9 mouse cellular contexts compared by ENCODE assay signal in genomic region chr5:107111802-107112201, GRCm38 (mm10).
DNase-seq lines count a peak whose midpoint lies in the region; ATAC-seq and TF ChIP-seq lines count a peak whose summit lies in the region.
"Had no signal": no experiment of that assay in that cellular context is flagged by ENCODE, and none has a peak within 500 bp of the region (broad histone marks: within the 10 kb centered on the region; RNA-seq: fewer than 3 reads in every experiment).

No protein-coding gene starts in this region.

- H3K4me1 ChIP-seq in heart, embryonic 10.5 days = peaks cover 47% of the 10 kb centered on the region
- H3K4me1 ChIP-seq in heart, adult 2 months (ENCODE audit: control insufficient read depth, insufficient read depth, low read length) = peaks cover 6% of the 10 kb centered on the region
- peaks cover 13% of the 10 kb centered on the region for H3K4me1 ChIP-seq in midbrain, embryonic 11.5 days (ENCODE audit: control insufficient read depth, insufficient read depth, low read length)
- H3K4me1 ChIP-seq in midbrain, embryonic 13.5 days (replicated peaks) = peaks cover 20% of the 10 kb centered on the region
- H3K4me1 ChIP-seq in liver, embryonic 11.5 days (replicated peaks; ENCODE audit: control insufficient read depth, insufficient read depth, low read length) = peaks cover 22% of the 10 kb centered on the region; the same call in 1 of the 2 replicates

- no peak for TF ChIP-seq EP300 in heart, adult 2 months (IDR thresholded peaks at IDR 0.05; ENCODE audit: insufficient read depth, low read depth, low read length)

- no peak for TF ChIP-seq POLR2A in heart, adult 2 months (IDR thresholded peaks at IDR 0.05; ENCODE audit: insufficient read depth, low read depth, low read length)

- H3K9ac ChIP-seq in heart, adult 2 months (ENCODE audit: low read depth, low read length) = no peak overlapping the region
- no peak overlapping the region for H3K9ac ChIP-seq in midbrain, embryonic 11.5 days (ENCODE audit: low read length)
- no peak overlapping the region for H3K9ac ChIP-seq in midbrain, embryonic 13.5 days (replicated peaks)
- no peak overlapping the region for H3K9ac ChIP-seq in liver, embryonic 11.5 days (ENCODE audit: low read depth, low read length)

- H3K79me2 ChIP-seq in heart, adult 2 months (replicated peaks; ENCODE audit: control insufficient read depth, insufficient read depth, low read length) = no peaks in the 10 kb centered on the region

- ATAC-seq in midbrain, embryonic 11.5 days (ENCODE audit: low FRiP score) = no peak
- ATAC-seq in midbrain, embryonic 13.5 days = no peak
- peak; percentile 32; the same call in 1 of the 2 replicates for ATAC-seq in liver, embryonic 11.5 days (replicated peaks; ENCODE audit: low FRiP score)

- H3K27me3 ChIP-seq in heart, embryonic 10.5 days (ENCODE audit: insufficient read depth, poor library complexity, severe bottlenecking) = no peaks in the 10 kb centered on the region
- H3K27me3 ChIP-seq in heart, adult 2 months (ENCODE audit: control insufficient read depth, insufficient read depth, low read length) = no peaks in the 10 kb centered on the region
- H3K27me3 ChIP-seq in midbrain, embryonic 11.5 days (ENCODE audit: control insufficient read depth, insufficient read depth, low read length) = no peaks in the 10 kb centered on the region
- no peaks in the 10 kb centered on the region for H3K27me3 ChIP-seq in midbrain, embryonic 13.5 days
- no peaks in the 10 kb centered on the region for H3K27me3 ChIP-seq in liver, embryonic 11.5 days (replicated peaks; ENCODE audit: control insufficient read depth, insufficient read depth, low read length)

- peaks cover 35% of the 10 kb centered on the region for H3K36me3 ChIP-seq in heart, embryonic 10.5 days
- H3K36me3 ChIP-seq in heart, adult 2 months (ENCODE audit: control insufficient read depth, insufficient read depth, low read length) = peaks cover 3% of the 10 kb centered on the region; the same call in 1 of the 2 replicates
- H3K36me3 ChIP-seq in midbrain, embryonic 11.5 days (ENCODE audit: control insufficient read depth, insufficient read depth, low read length) = no peaks in the 10 kb centered on the region
- H3K36me3 ChIP-seq in midbrain, embryonic 13.5 days = no peaks in the 10 kb centered on the region
- H3K36me3 ChIP-seq in liver, embryonic 11.5 days (ENCODE audit: control insufficient read depth, insufficient read depth, low read length) = peaks cover 10% of the 10 kb centered on the region; the same call in 1 of the 2 replicates

- H3K9me3 ChIP-seq in heart, embryonic 10.5 days = no peaks in the 10 kb centered on the region
- no peaks in the 10 kb centered on the region for H3K9me3 ChIP-seq in midbrain, embryonic 11.5 days (ENCODE audit: control insufficient read depth, low read length)
- H3K9me3 ChIP-seq in midbrain, embryonic 13.5 days = no peaks in the 10 kb centered on the region
- no peaks in the 10 kb centered on the region for H3K9me3 ChIP-seq in liver, embryonic 11.5 days (ENCODE audit: control insufficient read depth, low read length)

- H3K4me2 ChIP-seq in midbrain, embryonic 11.5 days = no peak overlapping the region
- no peak overlapping the region for H3K4me2 ChIP-seq in midbrain, embryonic 13.5 days (replicated peaks)
- H3K4me2 ChIP-seq in liver, embryonic 11.5 days = no peak overlapping the region

- TF ChIP-seq CTCF in heart, adult 2 months (IDR thresholded peaks at IDR 0.05) = no peak
- no peak for TF ChIP-seq CTCF in layer of hippocampus, adult 2 months (conservative IDR thresholded peaks at IDR 0.05)

- WGBS in heart, embryonic 10.5 days = 21% methylated on average over 3 of the region's 3 CpGs
- 27% methylated on average over 3 of the region's 3 CpGs for WGBS in heart, adult 2 months
- 63% methylated on average over 3 of the region's 3 CpGs for WGBS in midbrain, embryonic 11.5 days
- 67% methylated on average over 3 of the region's 3 CpGs for WGBS in midbrain, embryonic 13.5 days
- WGBS in liver, embryonic 11.5 days = 30% methylated on average over 3 of the region's 3 CpGs

- intact Hi-C loops in heart, adult 2 months (cut with DNase I) = no loop called here

- H3K27ac ChIP-seq in heart, embryonic 10.5 days = peak overlapping the region; percentile 56
- no peak overlapping the region for H3K27ac ChIP-seq in heart, adult 2 months
- H3K27ac ChIP-seq in midbrain, embryonic 11.5 days (ENCODE audit: low read depth, low read length) = no peak overlapping the region
- H3K27ac ChIP-seq in midbrain, embryonic 13.5 days = no peak overlapping the region
- peak overlapping the region; percentile 44; the same call in 1 of the 2 replicates for H3K27ac ChIP-seq in liver, embryonic 11.5 days (ENCODE audit: low read depth, low read length)
- no peak overlapping the region for H3K27ac ChIP-seq in layer of hippocampus, adult 2 months

- DNase-seq in heart, embryonic 10.5 days (ENCODE audit: low spot score) = peak; percentile 70
- no peak for DNase-seq in heart, adult 2 months
- DNase-seq in midbrain, embryonic 11.5 days (ENCODE audit: low spot score, missing footprints) = peak; percentile 87
- no peak for DNase-seq in liver, embryonic 11.5 days (ENCODE audit: low spot score)
- DNase-seq in yolk sac, embryonic 10.5 days (ENCODE audit: low spot score) = peak; percentile 48
- no peak for DNase-seq in layer of hippocampus, adult 2 months (ENCODE audit: low spot score in 2 of 2)
- no peak for DNase-seq in B cell, adult 2 months
- DNase-seq: thymus, postnatal 36 days had no signal

- H3K4me3 ChIP-seq in heart, embryonic 10.5 days = no peak overlapping the region
- H3K4me3 ChIP-seq in heart, adult 2 months = no peak overlapping the region
- H3K4me3 ChIP-seq in midbrain, embryonic 11.5 days (ENCODE audit: low read depth, low read length) = no peak overlapping the region
- no peak overlapping the region for H3K4me3 ChIP-seq in midbrain, embryonic 13.5 days (replicated peaks)
- H3K4me3 ChIP-seq in liver, embryonic 11.5 days (ENCODE audit: low read depth, low read length) = no peak overlapping the region
- no peak overlapping the region for H3K4me3 ChIP-seq in layer of hippocampus, adult 2 months

Comparison
In these comparisons a context has a peak if more than half of its experiments do, and no peak if none do; other contexts are left out.
1. DNase-seq: peak in heart, embryonic 10.5 days (single experiment), midbrain, embryonic 11.5 days (single experiment) and yolk sac, embryonic 10.5 days (single experiment); none in heart, adult 2 months (0 of 2), liver, embryonic 11.5 days (single experiment), layer of hippocampus, adult 2 months (0 of 2) and B cell, adult 2 months (0 of 2).
2. H3K27ac ChIP-seq: peak in heart, embryonic 10.5 days (single experiment) and liver, embryonic 11.5 days (single experiment); none in heart, adult 2 months (single experiment), midbrain, embryonic 11.5 days (single experiment), midbrain, embryonic 13.5 days (single experiment) and layer of hippocampus, adult 2 months (single experiment).